Mouse (Mus musculus) midbrain, embryonic 14.5 days (tissue): ENCODE data around the gene Slc38a2. TPM values are rescaled to one million over a fixed set of nuclear protein-coding genes. Genes with fewer than 3 reads are reported as not detected.
A peak's percentile ranks its signal among the peaks of the same experiment; 100 is the strongest.

Experiments
- ATAC-seq: fragments of 200-750 bp; cut with Nextera tagmentation; 2 replicates; pipeline ENCODE4 v1.8.0; 2017; ENCODE audit warnings: moderate number of reproducible peaks, moderate library complexity; ENCODE audit not compliant: low FRiP score, low TSS enrichment
- DNase-seq: peaks from one replicate; pipeline ENCODE4 v3.0.0-alpha.2; 2015
- H3K27ac ChIP-seq: fragments of 300-500 bp; sonication (generic); replicated peaks from 2 replicates; pipeline ENCODE4 v1.5.1; 2014; ENCODE audit warnings: mild to moderate bottlenecking, low read depth, low read length, moderate library complexity
- H3K27me3 ChIP-seq: fragments of 300-500 bp; sonication (generic); 2 replicates; pipeline ENCODE4 v1.6.1; 2014; ENCODE audit warnings: low read length, control low read depth, mixed read lengths; ENCODE audit not compliant: control insufficient read depth, insufficient read depth
- H3K36me3 ChIP-seq: fragments of 300-500 bp; sonication (generic); 2 replicates; pipeline ENCODE4 v1.6.1; 2014; ENCODE audit warnings: low read length, control low read depth; ENCODE audit not compliant: control insufficient read depth, insufficient read depth
- H3K4me1 ChIP-seq: fragments of 300-500 bp; sonication (generic); 2 replicates; pipeline ENCODE4 v1.6.1; 2014; ENCODE audit warnings: mild to moderate bottlenecking, antibody characterized with exemption, low read length, control low read depth; ENCODE audit not compliant: control insufficient read depth, insufficient read depth
- H3K4me2 ChIP-seq: fragments of 300-500 bp; sonication (generic); 2 replicates; pipeline ENCODE4 v1.6.1; 2014; ENCODE audit warnings: mild to moderate bottlenecking, low read length, moderate library complexity
- H3K4me3 ChIP-seq: fragments of 300-500 bp; sonication (generic); replicated peaks from 2 replicates; pipeline ENCODE4 v1.5.1; 2014; ENCODE audit warnings: low read depth, low read length
- H3K9ac ChIP-seq: fragments of 300-500 bp; sonication (generic); replicated peaks from 2 replicates; pipeline ENCODE4 v1.6.1; 2014; ENCODE audit warnings: mild to moderate bottlenecking, low read length, moderate library complexity
- H3K9me3 ChIP-seq: fragments of 300-500 bp; sonication (generic); 2 replicates; pipeline ENCODE4 v1.6.1; 2016; ENCODE audit warnings: low read length, control low read depth, mixed read lengths; ENCODE audit not compliant: control insufficient read depth
- WGBS: fragments of 180-500 bp; shearing (Covaris S2); extraction: QIAGEN DNeasy Blood & Tissue Kit; methylation state at CpG from one replicate; pipeline ENCODE4 v1.1.7; 2014; 5-methylcytosine and 5-hydroxymethylcytosine counted together
- polyA plus RNA-seq: library from polyadenylated mRNA; unstranded; fragments of >200 nt; fragmentation: Nextera tagmentation; extraction: Ambion mirVana; gene quantifications from 2 replicates; pipeline ENCODE4 v1.2.1, GENCODE M21; 2014

Slc38a2 gene
- polyA plus RNA-seq, 1 experiment from 2014 or later: 159 TPM

DNA sequence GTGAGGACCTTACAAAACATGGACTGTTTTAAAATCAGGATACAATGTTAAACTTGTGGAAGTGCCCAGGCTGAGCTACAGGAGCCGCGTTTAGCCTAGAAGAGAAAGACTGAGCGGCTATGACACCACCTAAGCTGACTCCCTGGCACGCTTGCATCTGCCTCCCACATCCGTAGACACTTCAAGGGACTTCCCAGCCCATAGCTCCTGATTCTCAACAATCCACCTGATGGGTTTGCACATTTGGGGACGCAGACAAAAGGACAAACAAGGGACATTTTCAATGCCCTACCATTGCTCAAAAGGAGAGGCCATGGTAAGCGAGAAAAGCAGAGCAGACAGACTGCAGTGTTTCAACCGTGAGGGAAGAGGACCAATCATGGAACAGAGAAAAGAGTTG is 59.9 kb downstream of the Slc38a2 start:
- Histone ChIP-seq H3K27me3 (no peaks in the 10 kb centered on the region), H3K9me3 (0 out of 2 replicates have a peak, but pooled peaks cover 8% of the 10 kb centered on the region), H3K4me3 (peak overlapping the region; percentile 88), H3K27ac (0 out of 2 replicates have a peak overlapping the region, but pooled peaks have one; percentile 52), H3K9ac (peak overlapping the region; percentile 99), H3K4me1 (peaks cover 33% of the 10 kb centered on the region), H3K36me3 (peaks cover 15% of the 10 kb centered on the region; the same call in 1 of the 2 replicates), H3K4me2 (peak overlapping the region; percentile 92)
- ATAC-seq (no peak), DNase-seq (no peak)
- WGBS: 51% methylated on average over 8 of the region's 8 CpGs

DNA sequence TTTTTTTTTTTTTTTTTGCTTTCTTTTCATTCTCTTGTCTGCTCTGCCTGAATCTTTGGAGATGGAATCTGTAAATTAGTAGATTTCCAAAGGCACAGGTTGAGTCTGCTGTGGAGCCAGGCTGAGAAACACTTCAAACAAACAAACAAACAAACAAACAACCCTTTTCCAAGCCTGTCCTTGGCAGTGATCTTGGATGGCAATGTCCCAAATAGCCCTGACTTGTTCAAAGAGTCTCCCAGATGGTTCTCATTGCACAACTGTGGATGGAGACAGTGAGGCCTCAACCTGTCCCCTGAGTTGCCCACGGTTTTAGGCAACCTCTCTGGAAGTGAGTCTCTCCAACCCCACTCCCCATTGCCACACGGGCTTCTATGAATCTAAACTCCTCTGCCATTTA is 60.9 kb downstream of the Slc38a2 start:
- H3K27ac ChIP-seq: no peak overlapping the region
- 0 out of 2 replicates have a peak, but pooled peaks cover 8% of the 10 kb centered on the region for H3K9me3 ChIP-seq
- ATAC-seq: no peak
- 0 out of 2 replicates have a peak overlapping the region, but pooled peaks have one; percentile 88 for H3K4me3 ChIP-seq
- peak overlapping the region; percentile 92 for H3K4me2 ChIP-seq
- H3K36me3 ChIP-seq: peaks cover 17% of the 10 kb centered on the region
- 84% methylated on average over 2 of the region's 2 CpGs for WGBS
- H3K27me3 ChIP-seq: no peaks in the 10 kb centered on the region
- no peak for DNase-seq
- H3K4me1 ChIP-seq: peaks cover 24% of the 10 kb centered on the region
- no peak overlapping the region; the same call in 1 of the 2 replicates for H3K9ac ChIP-seq

GRCm38 (mm10) chr15:96638173-96638572 is 61.4 kb downstream of the Slc38a2 start:
- Histone ChIP-seq H3K9ac (no peak overlapping the region), H3K4me2 (peak overlapping the region; percentile 92), H3K9me3 (0 out of 2 replicates have a peak, but pooled peaks cover 8% of the 10 kb centered on the region), H3K4me1 (peaks cover 21% of the 10 kb centered on the region), H3K36me3 (peaks cover 20% of the 10 kb centered on the region), H3K27me3 (no peaks in the 10 kb centered on the region), H3K27ac (no peak overlapping the region), H3K4me3 (no peak overlapping the region)
- DNase-seq (no peak), ATAC-seq (no peak)
- WGBS: 78% methylated on average over 10 of the region's 10 CpGs

Other genes starting within 250 kb of the Slc38a2 start
- 45.6 and 54.0 TPM in 2 replicates for gene Scaf11, start 238.9 kb downstream of the Slc38a2 start, polyA plus RNA-seq
- 147 and 150 TPM in 2 replicates for gene Slc38a1, start 56.8 kb downstream of the Slc38a2 start, polyA plus RNA-seq